Mouse (Mus musculus) heart, adult 11 months (tissue): ENCODE measurements around the gene Cyp46a1.

Experiments
- DNase-seq: peaks from one replicate; pipeline ENCODE4 v3.0.0; 2022

The Cyp46a1 gene

GRCm38 (mm10) chr12:108333895-108334445 is at the start of gene Cyp46a1:
TSS of gene Cyp46a1 (plus strand) at chr12:108334381.
- peak; percentile 100 for DNase-seq

- no peak for DNase-seq
Measured at GRCm38 (mm10) chr12:108284455-108285224, 49.5 kb upstream of the Cyp46a1 start.

GRCm38 (mm10) chr12:108285225-108286011 is 48.8 kb upstream of the Cyp46a1 start:
- DNase-seq, result no peak

GRCm38 (mm10) chr12:108286381-108286780 is 47.8 kb upstream of the Cyp46a1 start:
- DNase-seq, result no peak

- no peak for DNase-seq
Measured at GRCm38 (mm10) chr12:108287011-108287410, 47.2 kb upstream of the Cyp46a1 start.

GRCm38 (mm10) chr12:108288127-108288880 is 45.9 kb upstream of the Cyp46a1 start:
- DNase-seq, result no peak

- peak; percentile 96 for DNase-seq
Measured at GRCm38 (mm10) chr12:108292419-108292818, 41.8 kb upstream of the Cyp46a1 start.

- DNase-seq, result peak; percentile 95
Measured at GRCm38 (mm10) chr12:108292957-108293356, 41.2 kb upstream of the Cyp46a1 start.

GRCm38 (mm10) chr12:108294620-108295019 is 39.6 kb upstream of the Cyp46a1 start:
- no peak for DNase-seq

GRCm38 (mm10) chr12:108297033-108297432 is 37.1 kb upstream of the Cyp46a1 start:
- DNase-seq, result no peak

- peak; percentile 93 for DNase-seq
Measured at GRCm38 (mm10) chr12:108301006-108301405, 33.2 kb upstream of the Cyp46a1 start.

GRCm38 (mm10) chr12:108303778-108304365 is 30.3 kb upstream of the Cyp46a1 start:
- peak; percentile 94 for DNase-seq

- peak; percentile 90 for DNase-seq
Measured at GRCm38 (mm10) chr12:108305172-108305571, 29.0 kb upstream of the Cyp46a1 start.

GRCm38 (mm10) chr12:108305812-108306794 is 28.1 kb upstream of the Cyp46a1 start, which contains the start of gene Hhipl1:
TSS of gene Hhipl1 (plus strand) at chr12:108306270.
- peak; percentile 96 for DNase-seq

- DNase-seq, result peak; percentile 96
Measured at GRCm38 (mm10) chr12:108307553-108307952, 26.6 kb upstream of the Cyp46a1 start.

GRCm38 (mm10) chr12:108308363-108308856 is 25.8 kb upstream of the Cyp46a1 start:
- peak; percentile 99 for DNase-seq

- peak; percentile 99 for DNase-seq
Measured at GRCm38 (mm10) chr12:108309116-108309794, 24.9 kb upstream of the Cyp46a1 start.

- peak; percentile 95 for DNase-seq
Measured at GRCm38 (mm10) chr12:108310041-108310440, 24.1 kb upstream of the Cyp46a1 start.

GRCm38 (mm10) chr12:108310456-108311027 is 23.6 kb upstream of the Cyp46a1 start:
- DNase-seq, result peak; percentile 91
